Comparison of ENCODE assay signal across 13 mouse cellular contexts in genomic region chr17:28856030-28856429, GRCm38 (mm10). TPM values are rescaled to one million over a fixed set of nuclear protein-coding genes. Genes with fewer than 3 reads are reported as not detected.
DNase-seq lines count a peak whose midpoint lies in the region; ATAC-seq lines count a peak whose summit lies in the region.
"Had no signal": no experiment of that assay in that cellular context is flagged by ENCODE, and none has a peak within 500 bp of the region (broad histone marks: within the 10 kb centered on the region; RNA-seq: fewer than 3 reads in every experiment).

No protein-coding gene starts in this region.

- H3K27me3 ChIP-seq in kidney, embryonic 14.5 days (ENCODE audit: control insufficient read depth, insufficient read depth, low read length): no peaks in the 10 kb centered on the region
- H3K27me3 ChIP-seq in embryonic facial prominence, embryonic 13.5 days: no peaks in the 10 kb centered on the region
- no peaks in the 10 kb centered on the region for H3K27me3 ChIP-seq in forebrain, embryonic 13.5 days

- no peak overlapping the region for H3K4me3 ChIP-seq in kidney, embryonic 14.5 days (ENCODE audit: low read length)
- no peak overlapping the region for H3K4me3 ChIP-seq in embryonic facial prominence, embryonic 13.5 days
- no peak overlapping the region for H3K4me3 ChIP-seq in forebrain, embryonic 13.5 days

- peak overlapping the region; percentile 19; the same call in 1 of the 2 replicates for H3K27ac ChIP-seq in kidney, embryonic 14.5 days (ENCODE audit: low read depth, low read length)
- no peak overlapping the region for H3K27ac ChIP-seq in embryonic facial prominence, embryonic 13.5 days
- no peak overlapping the region for H3K27ac ChIP-seq in forebrain, embryonic 13.5 days
- H3K27ac ChIP-seq: liver, embryonic 14.5 days had no signal

- H3K9me3 ChIP-seq in kidney, embryonic 14.5 days (ENCODE audit: control insufficient read depth, low read length): peaks cover 10% of the 10 kb centered on the region; the same call in 1 of the 2 replicates
- H3K9me3 ChIP-seq in embryonic facial prominence, embryonic 13.5 days: peaks cover 12% of the 10 kb centered on the region
- peaks cover 6% of the 10 kb centered on the region; the same call in 1 of the 2 replicates for H3K9me3 ChIP-seq in forebrain, embryonic 13.5 days (replicated peaks)

- peak; percentile 14; the same call in 1 of the 2 replicates for ATAC-seq in kidney, embryonic 14.5 days (ENCODE audit: low FRiP score, low TSS enrichment)
- ATAC-seq in embryonic facial prominence, embryonic 13.5 days (ENCODE audit: insufficient number of reproducible peaks, insufficient read depth, low FRiP score, low TSS enrichment, low read depth): 0 out of 2 replicates have a peak, but pooled peaks have one; percentile 16
- no peak for ATAC-seq in forebrain, embryonic 13.5 days
- no peak for ATAC-seq in frontal cortex, adult (ENCODE audit: low TSS enrichment)
- ATAC-seq: midbrain, embryonic 16.5 days had no signal

- no peak for DNase-seq in kidney, postnatal 10 days
- peak; percentile 45 for DNase-seq in MN1 (ENCODE audit: low spot score)
- peak; percentile 25 for DNase-seq in lung, postnatal 25 days (ENCODE audit: low spot score)
- no peak for DNase-seq in gastrocnemius, adult 18-20 months (ENCODE audit: low spot score)
- DNase-seq: layer of hippocampus, postnatal 36 days; thymus, postnatal 36 days had no signal

- H3K36me3 ChIP-seq in kidney, embryonic 14.5 days (ENCODE audit: control insufficient read depth, insufficient read depth, low read length): no peaks in the 10 kb centered on the region
- no peaks in the 10 kb centered on the region; the same call in 1 of the 2 replicates for H3K36me3 ChIP-seq in embryonic facial prominence, embryonic 13.5 days
- H3K36me3 ChIP-seq in forebrain, embryonic 13.5 days (ENCODE audit: poor library complexity, severe bottlenecking): 0 out of 2 replicates have a peak, but pooled peaks cover 4% of the 10 kb centered on the region

- H3K4me2 ChIP-seq in kidney, embryonic 14.5 days (replicated peaks; ENCODE audit: low read depth, low read length): no peak overlapping the region
- no peak overlapping the region for H3K4me2 ChIP-seq in embryonic facial prominence, embryonic 13.5 days
- H3K4me2 ChIP-seq in forebrain, embryonic 13.5 days: no peak overlapping the region

- H3K9ac ChIP-seq in kidney, embryonic 14.5 days (ENCODE audit: low read depth, low read length): no peak overlapping the region
- H3K9ac ChIP-seq in embryonic facial prominence, embryonic 13.5 days: no peak overlapping the region
- no peak overlapping the region for H3K9ac ChIP-seq in forebrain, embryonic 13.5 days
- H3K9ac ChIP-seq: liver, embryonic 14.5 days had no signal

- 26% methylated on average over 3 of the region's 3 CpGs for WGBS in kidney, embryonic 14.5 days
- 34% methylated on average over 3 of the region's 3 CpGs for WGBS in embryonic facial prominence, embryonic 13.5 days
- 59% methylated on average over 3 of the region's 3 CpGs for WGBS in forebrain, embryonic 13.5 days

- no peaks in the 10 kb centered on the region for H3K4me1 ChIP-seq in kidney, embryonic 14.5 days (ENCODE audit: control insufficient read depth, insufficient read depth, low read length)
- 0 out of 2 replicates have a peak, but pooled peaks cover 7% of the 10 kb centered on the region for H3K4me1 ChIP-seq in embryonic facial prominence, embryonic 13.5 days
- no peaks in the 10 kb centered on the region for H3K4me1 ChIP-seq in forebrain, embryonic 13.5 days

RNA-seq across cellular contexts. Expression of gene Pnpla1, which starts 2.2 kb away (rescaled TPM):
- not detected in 2 replicates for polyA plus RNA-seq in kidney, embryonic 14.5 days (2014; fragmentation: Nextera tagmentation; extraction: Ambion mirVana)
- polyA plus RNA-seq in embryonic facial prominence, embryonic 13.5 days (2015; fragmentation: Nextera tagmentation; extraction: Ambion mirVana): 0.26 and 0.98 TPM in 2 replicates
- total RNA-seq in gastrocnemius, adult 18-20 months (2021): under 1 TPM in 1 of 2 experiments, not detected in 1; 0.05 TPM
- polyA plus RNA-seq in forebrain, embryonic 13.5 days (2015; fragmentation: Nextera tagmentation; extraction: Ambion mirVana): not detected in 2 replicates
- polyA plus RNA-seq: heart, embryonic 14.5 days; midbrain, embryonic 16.5 days had no signal

RNA-seq across cellular contexts. Expression of gene Brpf3, which starts 55.1 kb away (rescaled TPM):
- 10.2 and 16.2 TPM in 2 replicates for polyA plus RNA-seq in kidney, embryonic 14.5 days (2014; fragmentation: Nextera tagmentation; extraction: Ambion mirVana)
- polyA plus RNA-seq in embryonic facial prominence, embryonic 13.5 days (2015; fragmentation: Nextera tagmentation; extraction: Ambion mirVana): 12.0 and 14.0 TPM in 2 replicates
- total RNA-seq in gastrocnemius, adult 18-20 months (2021): 10 to 100 TPM; 15.2 to 15.6 TPM
- polyA plus RNA-seq in forebrain, embryonic 13.5 days (2015; fragmentation: Nextera tagmentation; extraction: Ambion mirVana): 10.2 and 11.3 TPM in 2 replicates

RNA-seq across cellular contexts. Expression of gene 4930539E08Rik, which starts 59.1 kb away (rescaled TPM):
- 0.46 and 0.62 TPM in 2 replicates for polyA plus RNA-seq in kidney, embryonic 14.5 days (2014; fragmentation: Nextera tagmentation; extraction: Ambion mirVana)
- 0.29 and 0.41 TPM in 2 replicates for polyA plus RNA-seq in embryonic facial prominence, embryonic 13.5 days (2015; fragmentation: Nextera tagmentation; extraction: Ambion mirVana)
- not detected for total RNA-seq in gastrocnemius, adult 18-20 months (2021)
- polyA plus RNA-seq in forebrain, embryonic 13.5 days (2015; fragmentation: Nextera tagmentation; extraction: Ambion mirVana): 0.15 and 0.25 TPM in 2 replicates

Comparison
In these comparisons a context has a peak if more than half of its experiments do, and no peak if none do; other contexts are left out.
1. ATAC-seq: peak in kidney, embryonic 14.5 days (single experiment) and embryonic facial prominence, embryonic 13.5 days (single experiment); none in forebrain, embryonic 13.5 days (single experiment) and frontal cortex, adult (single experiment).
2. DNase-seq: peak in MN1 (single experiment) and lung, postnatal 25 days (single experiment); none in kidney, postnatal 10 days (single experiment) and gastrocnemius, adult 18-20 months (single experiment).